Mouse (Mus musculus): ENCODE measurements around the gene Fbxw2.
"Not testable (repeated sequence)": the region's sequence is repeated elsewhere in the genome, so short reads cannot be mapped to it uniquely, and the experiment has no call there.

Fbxw2 gene

GRCm38 (mm10) chr2:34825827-34826459 is at the start of gene Fbxw2:
TSS of gene Fbxw2 (minus strand) at chr2:34826311.
- DNase-seq (ENCODE audit: low spot score in 2 of 2) = peak; percentile 90 to 93

GRCm38 (mm10) chr2:34874816-34875345 is 48.8 kb upstream of the Fbxw2 start, which contains the start of gene Psmd5:
TSS of gene Psmd5 (minus strand) at chr2:34874968.
- DNase-seq (ENCODE audit: low spot score in 2 of 2) = no peak

DNA sequence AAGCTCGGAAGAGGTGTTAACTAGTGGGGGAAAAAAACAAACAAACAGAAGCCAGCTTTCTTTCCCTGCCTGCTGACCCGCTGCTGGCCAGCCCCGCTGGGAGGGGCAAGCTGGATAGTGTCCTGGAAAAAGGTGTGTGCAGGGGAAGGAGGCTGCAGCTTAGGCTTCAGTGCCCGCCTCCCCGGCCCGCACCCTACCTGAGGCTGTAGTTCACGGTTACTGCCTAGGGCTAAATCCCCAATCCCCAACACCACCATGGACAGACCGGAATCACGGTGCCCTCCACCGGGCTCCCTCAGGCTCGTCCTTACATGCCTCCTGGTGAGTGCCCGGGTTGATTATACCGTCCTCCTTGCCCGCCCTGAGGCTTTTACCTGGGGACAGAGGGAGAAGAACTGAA is 48.2 kb upstream of the Fbxw2 start, which contains the start of gene Cutal:
TSS of gene Cutal (plus strand) at position 126 of the 400 bp plus-strand sequence.
- no peak for DNase-seq (ENCODE audit: low spot score in 2 of 2)

- DNase-seq (ENCODE audit: low spot score in 2 of 2) = peak; percentile 91 to 92
Measured at GRCm38 (mm10) chr2:34870520-34871474, 44.7 kb upstream of the Fbxw2 start.

- DNase-seq (ENCODE audit: low spot score in 2 of 2) = no peak
Measured at GRCm38 (mm10) chr2:34869680-34870079, 43.6 kb upstream of the Fbxw2 start.

GRCm38 (mm10) chr2:34857728-34858127 is 31.6 kb upstream of the Fbxw2 start:
- DNase-seq (ENCODE audit: low spot score in 2 of 2) = no peak

DNA sequence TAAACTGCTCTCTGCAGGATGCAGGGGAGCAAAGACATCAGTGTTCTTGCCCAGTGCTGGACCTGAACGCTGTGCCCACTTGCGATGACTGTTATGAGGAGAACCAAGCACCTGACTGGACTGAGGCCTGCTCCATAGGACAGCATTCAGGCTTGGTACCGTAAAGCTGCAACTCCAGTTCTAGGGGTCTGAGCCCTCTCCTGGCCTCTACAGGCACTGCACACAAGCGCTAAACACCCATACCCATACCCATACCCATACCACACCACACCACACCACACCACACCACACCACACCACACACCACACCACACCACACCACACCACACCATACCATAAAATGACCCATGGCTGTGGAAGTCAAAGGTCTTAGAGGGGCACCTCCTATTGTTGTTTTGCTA is 29.2 kb upstream of the Fbxw2 start:
- DNase-seq (ENCODE audit: low spot score in 2 of 2) = no peak

GRCm38 (mm10) chr2:34847702-34848101 is 21.6 kb upstream of the Fbxw2 start:
- no peak for DNase-seq (ENCODE audit: low spot score in 2 of 2)

DNA sequence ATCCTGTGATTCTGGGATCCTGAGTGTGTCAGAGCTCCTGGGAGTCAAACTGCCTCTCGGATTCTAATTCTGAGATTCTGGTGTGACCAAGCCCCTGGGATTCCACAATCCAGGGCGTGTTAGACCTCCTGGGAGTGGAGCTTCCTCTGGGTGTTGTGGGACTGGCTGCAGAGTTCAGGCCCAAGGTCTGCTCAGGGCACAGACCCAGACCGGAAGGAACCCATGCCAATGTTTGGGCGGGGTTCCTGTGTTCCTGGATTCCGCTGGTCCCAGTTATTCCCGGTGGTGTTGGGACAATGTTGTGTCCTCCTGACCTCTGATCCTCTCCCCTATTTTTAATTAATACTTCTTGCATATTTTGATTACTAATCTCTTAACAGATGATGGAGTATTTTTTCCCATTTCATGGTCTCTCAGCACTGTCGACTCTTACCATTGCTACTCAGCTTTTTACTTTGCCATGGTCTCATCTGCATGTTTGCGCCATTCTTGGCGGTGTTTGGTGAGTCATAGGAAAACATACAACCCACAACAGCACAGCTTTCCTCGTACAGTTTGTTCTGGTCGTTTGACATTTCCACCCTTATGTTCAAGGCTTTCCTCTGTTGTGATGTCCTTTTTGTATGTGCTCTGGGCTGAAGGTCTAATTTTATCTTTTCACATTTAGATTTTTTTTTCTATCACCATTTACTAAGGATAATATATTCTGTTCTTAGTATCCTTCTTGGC is 17.3 kb upstream of the Fbxw2 start:
- no peak for DNase-seq (ENCODE audit: low spot score in 2 of 2)

- peak; percentile 60 to 70 for DNase-seq (ENCODE audit: low spot score in 2 of 2)
Measured at GRCm38 (mm10) chr2:34841706-34842105, 15.6 kb upstream of the Fbxw2 start.

- DNase-seq (ENCODE audit: low spot score in 2 of 2) = not testable (repeated sequence)
Measured at GRCm38 (mm10) chr2:34840143-34840542, 14.0 kb upstream of the Fbxw2 start.

- DNase-seq (ENCODE audit: low spot score in 2 of 2) = no peak
Measured at GRCm38 (mm10) chr2:34835669-34836068, 9.6 kb upstream of the Fbxw2 start.

GRCm38 (mm10) chr2:34833624-34834023 is 7.5 kb upstream of the Fbxw2 start:
- DNase-seq (ENCODE audit: low spot score in 2 of 2) = no peak

GRCm38 (mm10) chr2:34832766-34833457 is 6.8 kb upstream of the Fbxw2 start, which contains the start of gene Gm34653:
TSS of gene Gm34653 (plus strand) at chr2:34833007.
- not testable (repeated sequence) for DNase-seq (ENCODE audit: low spot score in 2 of 2)

GRCm38 (mm10) chr2:34830066-34830465 is 4.0 kb upstream of the Fbxw2 start:
- not testable (repeated sequence) for DNase-seq (ENCODE audit: low spot score in 2 of 2)

DNA sequence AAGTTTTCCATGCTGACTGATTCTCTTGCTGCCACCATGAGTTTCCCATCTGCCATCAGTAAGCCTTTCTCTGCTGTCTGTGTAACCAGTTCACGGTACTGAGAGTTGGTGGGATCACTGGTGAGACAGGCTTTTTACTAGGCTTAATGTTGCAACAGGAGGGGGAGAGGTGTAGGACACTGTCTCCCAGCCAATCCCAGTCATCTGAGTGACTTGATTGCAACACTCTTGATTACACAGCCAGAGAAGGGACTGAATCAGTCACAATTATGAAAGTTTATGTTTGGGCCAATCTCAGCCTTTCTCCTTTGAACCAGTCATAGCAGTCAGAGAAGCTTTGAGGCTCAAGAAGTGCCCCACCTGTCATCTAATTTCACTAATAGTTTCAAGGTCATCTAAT is 1.9 kb upstream of the Fbxw2 start:
- DNase-seq (ENCODE audit: low spot score in 2 of 2) = no peak

DNA sequence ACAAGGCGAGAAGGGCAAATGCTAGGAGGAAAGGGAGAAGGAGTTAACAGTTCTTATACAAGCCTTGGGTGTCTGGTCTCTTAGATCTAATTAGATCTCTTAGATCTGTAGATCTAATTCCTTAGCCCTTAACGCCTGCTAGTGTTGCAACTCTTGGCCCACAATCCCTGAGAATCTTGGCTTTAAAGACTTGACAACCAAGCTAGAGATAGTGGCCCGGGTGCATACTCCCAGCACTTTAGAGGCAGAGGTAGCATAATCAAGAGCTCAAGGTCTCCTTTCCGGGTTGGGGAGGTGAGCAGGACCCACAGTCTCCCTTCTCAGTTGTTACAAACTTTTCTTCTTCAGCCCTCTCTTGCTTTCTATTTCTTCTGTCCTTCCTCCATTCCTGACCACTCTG is 1.5 kb upstream of the Fbxw2 start:
- no peak for DNase-seq (ENCODE audit: low spot score in 2 of 2)

GRCm38 (mm10) chr2:34826460-34827231 is 535 bp upstream of the Fbxw2 start:
- DNase-seq (ENCODE audit: low spot score in 2 of 2) = no peak

DNA sequence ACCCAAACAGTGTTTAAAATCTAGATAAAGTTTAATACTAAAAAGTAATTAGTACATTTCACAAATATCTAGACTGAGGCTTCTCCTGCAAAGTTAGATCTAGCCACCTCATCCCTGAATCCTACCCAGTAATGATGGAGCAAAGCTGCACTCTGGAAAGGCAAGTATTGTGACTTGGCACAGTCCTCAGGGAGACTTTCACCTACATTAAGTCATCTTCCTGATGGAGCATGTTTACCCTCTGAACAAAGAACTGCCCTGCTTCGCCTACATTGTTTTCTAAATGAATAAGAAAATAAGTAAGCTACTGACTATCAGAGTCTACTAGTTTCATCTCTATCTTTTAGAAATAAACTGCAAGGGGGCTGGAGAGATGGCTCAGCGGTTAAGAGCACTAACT is 7.6 kb downstream of the Fbxw2 start:
- no peak for DNase-seq (ENCODE audit: low spot score in 2 of 2)

DNA sequence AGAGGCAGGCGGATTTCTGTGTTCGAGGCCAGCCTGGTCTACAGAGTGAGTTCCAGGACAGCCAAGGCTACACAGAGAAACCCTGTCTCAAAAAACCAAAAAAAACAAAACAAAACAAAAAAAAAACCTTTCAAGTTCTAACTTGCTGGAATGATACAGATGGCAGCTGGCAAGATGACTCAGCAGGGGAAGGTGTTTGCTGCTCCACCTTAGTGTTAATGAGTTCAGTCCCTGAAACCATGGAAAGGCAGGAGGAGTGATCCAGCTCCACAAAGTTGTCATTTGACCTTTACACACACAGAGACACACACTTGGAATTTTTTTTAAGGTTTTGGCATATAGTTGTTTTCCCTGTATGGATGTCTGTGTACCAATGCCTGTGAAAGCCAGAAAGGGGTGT is 10.2 kb downstream of the Fbxw2 start:
- DNase-seq (ENCODE audit: low spot score in 2 of 2) = not testable (repeated sequence)

Measured in right cerebral cortex, postnatal 36 days (tissue).